Mouse (Mus musculus) CH12.LX (cell line): ENCODE data around the gene Noxo1.

Experiments
- CTCF ChIP-seq, 2 experiments: IDR thresholded peaks in 1 of 2; conservative IDR thresholded peaks in 1 of 2; 2 replicates each; pipeline ENCODE4 v1.5.1; 2011 to 2012; ENCODE audit warnings: low read depth in 2 of 2, low read length in 2 of 2, improper control_type of control experiment in 1 of 2, inconsistent platforms in 1 of 2, mild to moderate bottlenecking in 1 of 2, moderate library complexity in 1 of 2
- E2F4 ChIP-seq: IDR thresholded peaks from 2 replicates; pipeline ENCODE4 v1.6.1; 2011; ENCODE audit warnings: low read depth, low read length, improper control_type of control experiment; ENCODE audit not compliant: insufficient replicate concordance
- ELF1 ChIP-seq: IDR thresholded peaks from 2 replicates; pipeline ENCODE4 v1.6.1; 2014; ENCODE audit warnings: low read depth, mild to moderate bottlenecking, inconsistent platforms, low read length, improper control_type of control experiment
- GABPA ChIP-seq: IDR thresholded peaks from 2 replicates; pipeline ENCODE4 v1.6.1; 2012; ENCODE audit warnings: low read depth, low read length, improper control_type of control experiment, inconsistent platforms; ENCODE audit not compliant: insufficient replicate concordance
- HCFC1 ChIP-seq: IDR thresholded peaks from 2 replicates; pipeline ENCODE4 v1.6.1; 2012; ENCODE audit warnings: low read depth, mild to moderate bottlenecking, inconsistent platforms, low read length, improper control_type of control experiment
- KAT2A ChIP-seq: IDR thresholded peaks from 2 replicates; pipeline ENCODE4 v1.6.1; 2012; ENCODE audit warnings: low read length, improper control_type of control experiment, inconsistent platforms; ENCODE audit not compliant: insufficient replicate concordance
- MAFK ChIP-seq: IDR thresholded peaks from 2 replicates; pipeline ENCODE4 v1.6.1; 2011; ENCODE audit warnings: low read length, improper control_type of control experiment; ENCODE audit not compliant: insufficient replicate concordance
- MYC ChIP-seq: IDR thresholded peaks from 2 replicates; pipeline ENCODE4 v1.6.1; 2011; ENCODE audit warnings: low read depth, mild to moderate bottlenecking, improper control_type of control experiment, low read length
- PAX5 ChIP-seq: IDR thresholded peaks from 2 replicates; pipeline ENCODE4 v1.6.1; 2012; ENCODE audit warnings: low read length, inconsistent platforms, mixed read lengths
- POLR2A ChIP-seq: IDR thresholded peaks from 2 replicates; pipeline ENCODE4 v1.6.1; 2011; ENCODE audit warnings: low read depth, mild to moderate bottlenecking, improper control_type of control experiment, low read length
- ZC3H11A ChIP-seq: IDR thresholded peaks from 2 replicates; pipeline ENCODE4 v1.6.1; 2012; ENCODE audit warnings: low read depth, mild to moderate bottlenecking, inconsistent platforms, low read length, improper control_type of control experiment
- ZMIZ1 ChIP-seq: IDR thresholded peaks from 2 replicates; pipeline ENCODE4 v1.6.1; 2012; ENCODE audit warnings: low read depth, mild to moderate bottlenecking, inconsistent platforms, low read length, improper control_type of control experiment

GRCm38 (mm10) chr17:24743896-24744295 lies 47.9 kb downstream of the Noxo1 start:
- TF ChIP-seq CTCF (conservative IDR thresholded peaks at IDR 0.05 in 1 of 2, IDR thresholded peaks at IDR 0.05 in 1 of 2; ENCODE audit: low read depth in 2 of 2, low read length in 2 of 2) (no peak), MYC (no peak), POLR2A (no peak), ZC3H11A (no peak), E2F4 (no peak), GABPA (no peak), ZMIZ1 (no peak), HCFC1 (no peak), KAT2A (no peak), MAFK (no peak), PAX5 (no peak), ELF1 (no peak)
